Mouse (Mus musculus) layer of hippocampus, adult 9-11 months (tissue): ENCODE measurements at regions not wholly inside any gene's neighbourhood (a gene's known extent, or its start where the extent isn't known, plus 50 kb on each side); places are given as distances from the start of the nearest gene placed in this dataset.

ENCODE experiments used
- DNase-seq: peaks from one replicate; pipeline ENCODE4 v3.0.0; 2022

GRCm38 (mm10) chr6:58752496-58752895 lies 78.8 kb upstream of the Herc3 start:
- no peak for DNase-seq

- no peak for DNase-seq
Measured at GRCm38 (mm10) chr6:58756309-58757015, 74.8 kb upstream of the Herc3 start.

- DNase-seq = no peak
Measured at GRCm38 (mm10) chr6:58757339-58757738, 73.9 kb upstream of the Herc3 start.

GRCm38 (mm10) chr6:58770654-58771218 lies 60.5 kb upstream of the Herc3 start:
- DNase-seq = peak; percentile 36

GRCm38 (mm10) chr6:58772014-58772413 lies 59.3 kb upstream of the Herc3 start:
- DNase-seq = peak; percentile 36
